Mouse (Mus musculus): ENCODE measurements around the gene Clstn3.

GRCm38 (mm10) chr6:124496054-124496453 lies 31.5 kb upstream of the Clstn3 start:
- TF ChIP-seq POLR2A (IDR thresholded peaks at IDR 0.05; ENCODE audit: borderline replicate concordance, control insufficient read depth, low read depth, low read length), result no peak
- TF ChIP-seq CTCF (IDR thresholded peaks at IDR 0.05; ENCODE audit: control insufficient read depth, insufficient read depth, low read length), result no peak

Data from bone marrow, adult 2 months (tissue).